Comparison of ENCODE assay signal across 8 mouse cellular contexts in genomic region chr17:28313880-28314225, GRCm38 (mm10). TPM values are rescaled to one million over a fixed set of nuclear protein-coding genes. Genes with fewer than 3 reads are reported as not detected.
DNase-seq lines count a peak whose midpoint lies in the region; ATAC-seq and TF ChIP-seq lines count a peak whose summit lies in the region.

No protein-coding gene starts in this region.

- peak overlapping the region; percentile 77 for H3K4me2 ChIP-seq in heart, embryonic 12.5 days
- peak overlapping the region; percentile 79 for H3K4me2 ChIP-seq in forebrain, postnatal 0 days (ENCODE audit: low read depth)
- peak overlapping the region; percentile 99 for H3K4me2 ChIP-seq in liver, postnatal 0 days (ENCODE audit: low read depth, low read length)

- under 1% methylated on average over 11 of the region's 11 CpGs for WGBS in heart, embryonic 12.5 days
- 1% methylated on average over 11 of the region's 11 CpGs for WGBS in forebrain, postnatal 0 days
- 1% methylated on average over 11 of the region's 11 CpGs for WGBS in liver, postnatal 0 days (ENCODE audit: insufficient replicate concordance)

- no peak for TF ChIP-seq CTCF in forebrain, postnatal 0 days (IDR thresholded peaks at IDR 0.05; ENCODE audit: low read depth)
- no peak for TF ChIP-seq CTCF in liver, postnatal 0 days (IDR thresholded peaks at IDR 0.05; ENCODE audit: low read depth)

- H3K4me3 ChIP-seq in heart, embryonic 12.5 days, result peak overlapping the region; percentile 76
- peak overlapping the region; percentile 95 to 99 for H3K4me3 ChIP-seq in ES-E14 (ENCODE audit: insufficient read depth in 1 of 2, low read depth in 1 of 2, low read length in 2 of 2, poor library complexity in 1 of 2, severe bottlenecking in 1 of 2)
- H3K4me3 ChIP-seq in forebrain, postnatal 0 days (ENCODE audit: low read depth, low read length), result peak overlapping the region; percentile 79
- peak overlapping the region; percentile 91 for H3K4me3 ChIP-seq in liver, postnatal 0 days (ENCODE audit: low read depth, low read length)

- no peak for DNase-seq in heart, postnatal 14 days
- DNase-seq in ES-E14 (ENCODE audit: low read depth, low spot score), result no peak
- peak; percentile 67 for DNase-seq in forebrain, postnatal 0 days
- no peak for DNase-seq in liver, postnatal 0 days
- no peak for DNase-seq in right cerebral cortex, adult 2 months (ENCODE audit: low spot score in 2 of 2)
- DNase-seq in left cerebral cortex, postnatal 10 days (ENCODE audit: extremely low spot score in 1 of 2, low spot score in 2 of 2), result no peak
- no peak for DNase-seq in layer of hippocampus, postnatal 25 days (ENCODE audit: extremely low spot score in 1 of 2, low spot score in 1 of 2)

- peak overlapping the region; percentile 83 for H3K27ac ChIP-seq in heart, embryonic 12.5 days (ENCODE audit: poor library complexity, severe bottlenecking)
- no peak overlapping the region; the same call in 1 of the 2 replicates for H3K27ac ChIP-seq in ES-E14 (ENCODE audit: insufficient read depth, low read depth, low read length, poor library complexity, severe bottlenecking)
- H3K27ac ChIP-seq in forebrain, postnatal 0 days (ENCODE audit: low read depth, low read length), result peak overlapping the region; percentile 92
- peak overlapping the region; percentile 83 for H3K27ac ChIP-seq in liver, postnatal 0 days (ENCODE audit: low read depth)

- in situ Hi-C loops in ES-E14 (cut with MboI; ENCODE audit: low sequenced_read_pairs in 2 of 2, unreplicated experiment in 2 of 2), result no loop called here

- H3K4me1 ChIP-seq in heart, embryonic 12.5 days (replicated peaks), result peaks cover 20% of the 10 kb centered on the region
- H3K4me1 ChIP-seq in ES-E14 (ENCODE audit: control insufficient read depth in 2 of 2, insufficient read depth in 2 of 2, low read length in 2 of 2, poor library complexity in 1 of 2), result peaks cover 2 to 10% of the 10 kb centered on the region in 2 experiments; a peak in 2 of 4 replicates
- peaks cover 4% of the 10 kb centered on the region; the same call in 1 of the 2 replicates for H3K4me1 ChIP-seq in forebrain, postnatal 0 days (ENCODE audit: insufficient read depth)
- peaks cover 14% of the 10 kb centered on the region for H3K4me1 ChIP-seq in liver, postnatal 0 days (ENCODE audit: insufficient read depth)

- intact Hi-C loops in heart, postnatal 14 days (cut with DNase I), result no loop called here
- intact Hi-C loops in left cerebral cortex, postnatal 10 days (cut with DNase I), result no loop called here

- H3K36me3 ChIP-seq in heart, embryonic 12.5 days, result peaks cover 33% of the 10 kb centered on the region
- H3K36me3 ChIP-seq in ES-E14 (ENCODE audit: control insufficient read depth, insufficient read depth, low read length, poor library complexity, severe bottlenecking), result peaks cover 22% of the 10 kb centered on the region
- peaks cover 16% of the 10 kb centered on the region for H3K36me3 ChIP-seq in forebrain, postnatal 0 days (ENCODE audit: insufficient read depth)
- peaks cover 8% of the 10 kb centered on the region for H3K36me3 ChIP-seq in liver, postnatal 0 days (replicated peaks; ENCODE audit: insufficient read depth, low read length)

- no peaks in the 10 kb centered on the region for H3K27me3 ChIP-seq in heart, embryonic 12.5 days (replicated peaks)
- H3K27me3 ChIP-seq in forebrain, postnatal 0 days (ENCODE audit: insufficient read depth, low read length), result no peaks in the 10 kb centered on the region
- H3K27me3 ChIP-seq in liver, postnatal 0 days (ENCODE audit: insufficient read depth, low read length), result no peaks in the 10 kb centered on the region

- H3K9ac ChIP-seq in heart, embryonic 12.5 days, result peak overlapping the region; percentile 87
- peak overlapping the region; percentile 99 for H3K9ac ChIP-seq in ES-E14 (ENCODE audit: insufficient read depth, low read depth, low read length, poor library complexity, severe bottlenecking)
- peak overlapping the region; percentile 74 for H3K9ac ChIP-seq in forebrain, postnatal 0 days
- H3K9ac ChIP-seq in liver, postnatal 0 days (replicated peaks), result peak overlapping the region; percentile 88

- peak; percentile 19 for ATAC-seq in heart, embryonic 12.5 days (ENCODE audit: insufficient number of reproducible peaks, low FRiP score)
- peak; percentile 52 for ATAC-seq in forebrain, postnatal 0 days
- peak; percentile 26 for ATAC-seq in liver, postnatal 0 days

- H3K9me3 ChIP-seq in heart, embryonic 12.5 days (replicated peaks), result no peaks in the 10 kb centered on the region
- no peaks in the 10 kb centered on the region for H3K9me3 ChIP-seq in ES-E14 (ENCODE audit: control insufficient read depth, insufficient read depth, low read depth, low read length)
- no peaks in the 10 kb centered on the region for H3K9me3 ChIP-seq in forebrain, postnatal 0 days (ENCODE audit: low read length)
- no peaks in the 10 kb centered on the region for H3K9me3 ChIP-seq in liver, postnatal 0 days (ENCODE audit: low read length)

- no peak for TF ChIP-seq EP300 in liver, postnatal 0 days (IDR thresholded peaks at IDR 0.05; ENCODE audit: low read depth)

TF ChIP-seq in ES-E14, 5 proteins besides CTCF, POLR2A, EP300 and RAD21:
- TF ChIP-seq ZC3H11A (IDR thresholded peaks at IDR 0.05; ENCODE audit: borderline replicate concordance, low read depth, low read length), result no peak
- no peak for TF ChIP-seq MAFK (IDR thresholded peaks at IDR 0.05; ENCODE audit: insufficient read depth, low read depth, low read length)
- TF ChIP-seq HCFC1 (IDR thresholded peaks at IDR 0.05; ENCODE audit: borderline replicate concordance, insufficient read depth, low read length), result no peak
- no peak for TF ChIP-seq CHD2 (IDR thresholded peaks at IDR 0.05; ENCODE audit: low read depth, low read length)
- TF ChIP-seq ZNF384 (IDR thresholded peaks at IDR 0.05; ENCODE audit: low read depth, low read length), result no peak

RNA-seq across cellular contexts. Expression of gene Fance, which starts 0.5 kb away (rescaled TPM):
- 21.8 and 23.0 TPM in 2 replicates for polyA plus RNA-seq in heart, embryonic 12.5 days (2016; fragmentation: Nextera tagmentation; extraction: Ambion mirVana)
- total RNA-seq in heart, postnatal 14 days (2021), result 10 to 100 TPM; 12.8 to 14.2 TPM
- total RNA-seq in ES-E14 (2012; rRNA removed), result 25.9 and 39.8 TPM in 2 replicates
- total RNA-seq in forebrain, postnatal 0 days (2014; rRNA removed), result 32.5 and 35.2 TPM in 2 replicates
- 31.2 and 31.4 TPM in 2 replicates for polyA plus RNA-seq in forebrain, postnatal 0 days (2015; fragmentation: Nextera tagmentation; extraction: Ambion mirVana)
- 6.7 and 7.1 TPM in 2 replicates for polyA plus RNA-seq in liver, postnatal 0 days (2015; fragmentation: Nextera tagmentation; extraction: Ambion mirVana)
- total RNA-seq in left cerebral cortex, postnatal 10 days (2021), result 10 to 100 TPM; 32.2 to 33.3 TPM
- 10 to 100 TPM; 22.6 to 27.1 TPM for total RNA-seq in layer of hippocampus, postnatal 25 days (2021)

RNA-seq across cellular contexts. Expression of gene Rpl10a, which starts 14.4 kb away (rescaled TPM):
- 301 and 344 TPM in 2 replicates for polyA plus RNA-seq in heart, embryonic 12.5 days (2016; fragmentation: Nextera tagmentation; extraction: Ambion mirVana)
- total RNA-seq in heart, postnatal 14 days (2021), result 100 to 1,000 TPM; 411 to 471 TPM
- total RNA-seq in ES-E14 (2012; rRNA removed), result 2,234 and 2,688 TPM in 2 replicates
- 1,161 and 1,582 TPM in 2 replicates for total RNA-seq in forebrain, postnatal 0 days (2014; rRNA removed)
- polyA plus RNA-seq in forebrain, postnatal 0 days (2015; fragmentation: Nextera tagmentation; extraction: Ambion mirVana), result 366 and 462 TPM in 2 replicates
- polyA plus RNA-seq in liver, postnatal 0 days (2015; fragmentation: Nextera tagmentation; extraction: Ambion mirVana), result 296 and 311 TPM in 2 replicates
- 100 to 1,000 TPM; 454 to 468 TPM for total RNA-seq in left cerebral cortex, postnatal 10 days (2021)
- 100 to 1,000 TPM; 353 to 376 TPM for total RNA-seq in layer of hippocampus, postnatal 25 days (2021)

RNA-seq across cellular contexts. Expression of gene Tead3, which starts 36.8 kb away (rescaled TPM):
- polyA plus RNA-seq in heart, embryonic 12.5 days (2016; fragmentation: Nextera tagmentation; extraction: Ambion mirVana), result 7.9 and 8.1 TPM in 2 replicates
- 10 to 100 TPM; 12.3 to 19.2 TPM for total RNA-seq in heart, postnatal 14 days (2021)
- 8.0 and 9.0 TPM in 2 replicates for total RNA-seq in ES-E14 (2012; rRNA removed)
- total RNA-seq in forebrain, postnatal 0 days (2014; rRNA removed), result 4.5 and 4.8 TPM in 2 replicates
- 1.1 and 1.4 TPM in 2 replicates for polyA plus RNA-seq in forebrain, postnatal 0 days (2015; fragmentation: Nextera tagmentation; extraction: Ambion mirVana)
- polyA plus RNA-seq in liver, postnatal 0 days (2015; fragmentation: Nextera tagmentation; extraction: Ambion mirVana), result 0.79 and 1.2 TPM in 2 replicates
- total RNA-seq in left cerebral cortex, postnatal 10 days (2021), result 1 to 10 TPM; 3.0 to 3.3 TPM
- 1 to 10 TPM; 2.2 to 4.0 TPM for total RNA-seq in layer of hippocampus, postnatal 25 days (2021)

RNA-seq across cellular contexts. Expression of gene Tulp1, which starts 51.2 kb away (rescaled TPM):
- 3.7 and 4.6 TPM in 2 replicates for polyA plus RNA-seq in heart, embryonic 12.5 days (2016; fragmentation: Nextera tagmentation; extraction: Ambion mirVana)
- total RNA-seq in heart, postnatal 14 days (2021), result under 1 TPM; 0.41 TPM
- total RNA-seq in ES-E14 (2012; rRNA removed), result 3.7 and 4.1 TPM in 2 replicates
- total RNA-seq in forebrain, postnatal 0 days (2014; rRNA removed), result 1.2 and 1.8 TPM in 2 replicates
- polyA plus RNA-seq in forebrain, postnatal 0 days (2015; fragmentation: Nextera tagmentation; extraction: Ambion mirVana), result 0.86 and 1.5 TPM in 2 replicates
- polyA plus RNA-seq in liver, postnatal 0 days (2015; fragmentation: Nextera tagmentation; extraction: Ambion mirVana), result 0.18 and 0.33 TPM in 2 replicates
- not detected for total RNA-seq in left cerebral cortex, postnatal 10 days (2021)
- total RNA-seq in layer of hippocampus, postnatal 25 days (2021), result not detected
